Mouse (Mus musculus) liver, adult 2 months (tissue): ENCODE data around the gene Patj.

Source experiments
- CTCF ChIP-seq: fragments of 200-500 bp; IDR thresholded peaks from 2 replicates; pipeline ENCODE4 v1.5.1; 2011; ENCODE audit warnings: low read depth, low read length, control low read depth
- POLR2A ChIP-seq: fragments of 200-500 bp; IDR thresholded peaks from 2 replicates; pipeline ENCODE4 v1.6.1; 2011; ENCODE audit warnings: low read length, control low read depth; ENCODE audit not compliant: insufficient read depth; ENCODE audit errors: extremely low read depth

- TF ChIP-seq CTCF = no peak
- no peak for TF ChIP-seq POLR2A
Measured at GRCm38 (mm10) chr4:98593961-98594360, 198.4 kb downstream of the Patj start.
